Mouse (Mus musculus): ENCODE data around the gene Fsd1l.

- TF ChIP-seq CTCF (IDR thresholded peaks at IDR 0.05; ENCODE audit: extremely low read depth, insufficient read depth, insufficient read length, insufficient replicate concordance): no peak
- no peak for TF ChIP-seq POLR2A (IDR thresholded peaks at IDR 0.05; ENCODE audit: low read depth, low read length)
Measured at GRCm38 (mm10) chr4:53658029-53658428, 26.8 kb downstream of the Fsd1l start.
